Mouse (Mus musculus): ENCODE results near the gene 4930568D16Rik. TPM values are rescaled to one million over a fixed set of nuclear protein-coding genes. Genes with fewer than 3 reads are reported as not detected.

4930568D16Rik gene
- not detected for polyA plus RNA-seq (2014; fragmentation: Illumina TruSeq; extraction: RNeasy Lipid Tissue Mini Kit (QIAGEN cat#74804); ENCODE audit: low replicate concordance)

DNA sequence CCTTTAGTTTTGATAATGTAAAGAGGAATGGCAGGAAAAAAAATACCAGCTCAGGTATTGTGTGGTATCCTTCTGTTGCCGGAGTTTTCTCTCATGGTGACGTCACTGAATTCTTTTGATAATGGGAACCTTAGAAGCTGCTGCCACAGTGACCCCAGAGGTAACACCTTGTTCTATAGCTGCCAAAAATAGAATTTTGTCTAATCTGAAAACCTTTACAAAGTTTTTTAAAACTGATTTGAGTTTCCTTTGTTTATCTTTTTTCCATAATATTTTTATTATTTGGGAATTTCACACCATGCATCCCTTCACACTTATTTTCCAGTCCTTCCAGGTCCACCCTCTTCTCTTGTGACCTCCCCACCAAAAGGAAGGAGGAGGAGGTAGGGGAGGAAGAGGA lies at the start of gene 4930568D16Rik:
TSS of gene 4930568D16Rik (minus strand) at position 101 of the 400 bp plus-strand sequence.

DNA sequence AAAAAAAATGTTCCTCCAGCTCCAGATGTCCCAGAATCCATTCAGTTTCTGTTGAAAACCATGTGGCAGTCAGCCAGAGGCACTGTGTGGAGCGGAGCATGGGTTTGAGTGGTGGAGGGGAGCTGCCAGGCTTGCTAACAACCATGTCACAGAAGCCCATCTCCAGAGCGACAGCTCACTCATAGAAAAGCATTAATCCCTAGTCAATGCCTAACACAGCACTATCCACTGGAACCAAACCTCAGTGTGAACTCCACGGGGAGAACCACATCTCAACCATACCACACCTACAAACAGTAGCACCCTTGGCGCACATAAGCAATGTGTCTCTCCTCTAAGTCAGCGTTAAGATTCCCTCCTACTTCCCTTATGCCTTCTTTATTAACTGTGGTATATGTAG lies 29.6 kb upstream of the 4930568D16Rik start, which contains the start of gene 4930402F06Rik:
TSS of gene 4930402F06Rik (minus strand) at position 80 of the 400 bp plus-strand sequence.

DNA sequence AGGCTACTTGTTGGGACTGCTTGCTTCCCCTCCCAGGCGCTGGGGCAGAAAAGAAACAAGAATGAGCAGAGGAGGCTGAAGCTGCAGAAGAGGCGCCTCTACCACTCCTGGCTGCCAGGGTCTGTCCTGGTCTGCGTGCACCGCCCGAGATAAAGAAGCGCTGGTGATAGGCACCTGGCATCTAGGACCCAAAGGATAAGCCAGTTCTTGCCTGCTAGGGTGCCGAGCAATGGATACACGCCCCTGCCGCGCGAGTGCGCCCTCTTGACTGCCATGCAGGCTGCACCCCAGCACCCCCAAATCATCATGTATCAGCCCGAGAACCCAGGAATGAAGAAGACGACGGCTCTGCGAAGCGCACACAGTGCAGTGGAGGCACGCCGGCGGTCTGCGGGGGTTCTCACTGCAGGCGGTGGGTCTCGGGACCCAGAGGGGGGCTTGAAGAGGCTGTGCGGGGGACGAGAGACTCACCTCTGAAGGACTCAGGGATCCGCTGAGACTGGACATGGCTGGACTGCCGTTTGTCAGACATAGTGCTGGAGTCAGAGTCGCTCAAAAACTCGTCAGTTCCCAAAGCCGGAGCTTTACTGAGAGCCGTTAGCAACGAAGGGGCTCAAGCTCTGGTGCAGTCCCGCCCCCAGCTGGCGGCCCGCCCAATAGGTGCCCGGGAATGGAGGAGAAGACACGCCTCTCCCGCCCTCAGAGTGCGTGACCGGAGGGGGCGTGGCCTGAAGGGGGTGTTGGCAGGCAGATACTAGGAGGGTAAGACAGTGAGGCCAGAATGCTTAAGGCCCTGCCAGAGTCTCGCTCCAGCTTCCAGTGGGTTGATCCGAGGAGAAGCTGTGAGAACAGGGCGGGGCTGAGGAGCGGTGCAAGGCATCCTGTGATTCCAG lies 30.9 kb downstream of the 4930568D16Rik start, which contains the start of gene Stom:
TSS of gene Stom (minus strand) at position 589 of the 893 bp plus-strand sequence.

Other genes with a start within 250 kb of the 4930568D16Rik start
- gene Rab14, start 166.6 kb downstream of the 4930568D16Rik start, polyA plus RNA-seq (2014; fragmentation: Illumina TruSeq; extraction: RNeasy Lipid Tissue Mini Kit (QIAGEN cat#74804); ENCODE audit: low replicate concordance): 298 TPM
- 3.5 TPM for gene Gsn, start 111.3 kb downstream of the 4930568D16Rik start, polyA plus RNA-seq (2014; fragmentation: Illumina TruSeq; extraction: RNeasy Lipid Tissue Mini Kit (QIAGEN cat#74804); ENCODE audit: low replicate concordance)
- gene Stom, start 30.8 kb downstream of the 4930568D16Rik start, polyA plus RNA-seq (2014; fragmentation: Illumina TruSeq; extraction: RNeasy Lipid Tissue Mini Kit (QIAGEN cat#74804); ENCODE audit: low replicate concordance): 53.5 TPM
- gene 4930402F06Rik, start 29.4 kb upstream of the 4930568D16Rik start, polyA plus RNA-seq (2014; fragmentation: Illumina TruSeq; extraction: RNeasy Lipid Tissue Mini Kit (QIAGEN cat#74804); ENCODE audit: low replicate concordance): not detected
- 17.1 TPM for gene Ggta1, start 95.5 kb upstream of the 4930568D16Rik start, polyA plus RNA-seq (2014; fragmentation: Illumina TruSeq; extraction: RNeasy Lipid Tissue Mini Kit (QIAGEN cat#74804); ENCODE audit: low replicate concordance)
- 2.4 TPM for gene Dab2ip, start 190.5 kb upstream of the 4930568D16Rik start, polyA plus RNA-seq (2014; fragmentation: Illumina TruSeq; extraction: RNeasy Lipid Tissue Mini Kit (QIAGEN cat#74804); ENCODE audit: low replicate concordance)